Mouse (Mus musculus) adrenal gland, postnatal 25 days (tissue): ENCODE results near the gene Taf1c. TPM values are rescaled to one million over a fixed set of nuclear protein-coding genes. Genes with fewer than 3 reads are reported as not detected.

Experiments
- DNase-seq: peaks from one replicate; pipeline ENCODE4 v3.0.0; 2021; ENCODE audit warnings: mixed read lengths
- total RNA-seq: library from RNA; stranded (reverse); gene quantifications from 2 replicates; pipeline ENCODE4 v1.2.3, GENCODE M21; 2021

Taf1c gene
- total RNA-seq, 1 experiment from 2014 or later: 15.7 TPM

DNA sequence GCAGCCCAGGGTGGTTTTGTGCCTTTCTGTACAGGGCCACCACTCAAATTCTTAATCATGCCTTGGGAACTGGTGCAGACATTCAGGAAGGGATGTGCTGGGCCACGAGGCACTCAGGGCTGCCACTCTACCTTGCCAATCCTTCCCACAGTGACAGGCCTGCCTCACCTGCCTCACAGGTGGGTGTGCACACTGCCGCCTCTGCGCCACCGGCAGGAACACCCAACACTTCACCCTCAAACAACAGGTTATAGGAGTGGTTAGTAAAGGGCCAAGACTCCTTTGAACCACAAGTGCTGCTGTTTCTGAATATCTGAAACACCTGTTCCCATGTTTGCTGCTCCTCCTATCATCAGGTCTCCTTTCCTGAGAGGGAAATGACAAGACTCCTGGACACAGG is 32.6 kb downstream of the Taf1c start:
- no peak for DNase-seq

- DNase-seq: no peak
Measured at GRCm38 (mm10) chr8:119571135-119571534, 33.9 kb downstream of the Taf1c start.

DNA sequence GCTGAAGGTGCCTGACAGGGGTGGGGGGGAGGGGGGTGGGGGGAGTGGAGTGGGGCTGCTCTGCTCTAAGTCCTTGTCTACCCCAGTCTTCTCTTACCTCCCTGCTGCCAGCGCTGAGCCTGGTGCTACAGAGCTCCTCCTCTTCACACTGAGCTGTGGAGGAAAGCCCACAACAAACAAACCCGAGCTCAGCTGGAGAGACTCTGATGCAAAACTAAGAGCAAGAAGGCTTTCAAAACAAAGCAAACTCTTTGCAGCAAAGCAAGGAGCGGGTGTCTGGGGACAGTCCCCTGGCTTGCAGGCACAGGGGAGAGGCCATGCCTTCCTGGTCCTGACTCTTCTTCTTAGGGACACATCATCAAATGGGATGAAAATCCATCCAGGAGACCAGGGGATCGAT is 35.1 kb downstream of the Taf1c start:
- DNase-seq: no peak

- no peak for DNase-seq
Measured at GRCm38 (mm10) chr8:119568951-119569350, 36.1 kb downstream of the Taf1c start.

- DNase-seq: no peak
Measured at GRCm38 (mm10) chr8:119568251-119568650, 36.8 kb downstream of the Taf1c start.

GRCm38 (mm10) chr8:119566367-119566766 is 38.7 kb downstream of the Taf1c start:
- DNase-seq: no peak

DNA sequence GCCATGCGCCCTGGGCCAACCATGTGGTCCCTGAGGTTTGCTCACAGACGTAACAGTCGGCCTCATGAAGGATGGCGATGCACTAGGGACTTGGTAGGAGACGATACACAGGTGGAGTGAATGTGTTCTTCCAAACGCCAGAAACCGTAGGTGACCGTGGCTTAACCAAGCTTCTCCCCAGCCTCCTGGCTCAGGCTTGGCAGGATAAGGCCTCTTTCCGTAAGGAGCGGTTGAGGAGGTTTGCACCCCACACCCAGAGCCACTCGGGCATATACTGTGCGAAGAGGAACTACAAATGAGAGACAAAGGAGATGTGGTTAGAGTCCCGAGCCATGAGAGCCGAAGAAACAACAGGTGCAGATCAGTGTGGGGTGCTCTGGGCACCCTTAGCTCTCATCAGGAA is 41.2 kb downstream of the Taf1c start:
- DNase-seq: no peak

GRCm38 (mm10) chr8:119559402-119559720 is 45.7 kb downstream of the Taf1c start:
- no peak for DNase-seq

DNA sequence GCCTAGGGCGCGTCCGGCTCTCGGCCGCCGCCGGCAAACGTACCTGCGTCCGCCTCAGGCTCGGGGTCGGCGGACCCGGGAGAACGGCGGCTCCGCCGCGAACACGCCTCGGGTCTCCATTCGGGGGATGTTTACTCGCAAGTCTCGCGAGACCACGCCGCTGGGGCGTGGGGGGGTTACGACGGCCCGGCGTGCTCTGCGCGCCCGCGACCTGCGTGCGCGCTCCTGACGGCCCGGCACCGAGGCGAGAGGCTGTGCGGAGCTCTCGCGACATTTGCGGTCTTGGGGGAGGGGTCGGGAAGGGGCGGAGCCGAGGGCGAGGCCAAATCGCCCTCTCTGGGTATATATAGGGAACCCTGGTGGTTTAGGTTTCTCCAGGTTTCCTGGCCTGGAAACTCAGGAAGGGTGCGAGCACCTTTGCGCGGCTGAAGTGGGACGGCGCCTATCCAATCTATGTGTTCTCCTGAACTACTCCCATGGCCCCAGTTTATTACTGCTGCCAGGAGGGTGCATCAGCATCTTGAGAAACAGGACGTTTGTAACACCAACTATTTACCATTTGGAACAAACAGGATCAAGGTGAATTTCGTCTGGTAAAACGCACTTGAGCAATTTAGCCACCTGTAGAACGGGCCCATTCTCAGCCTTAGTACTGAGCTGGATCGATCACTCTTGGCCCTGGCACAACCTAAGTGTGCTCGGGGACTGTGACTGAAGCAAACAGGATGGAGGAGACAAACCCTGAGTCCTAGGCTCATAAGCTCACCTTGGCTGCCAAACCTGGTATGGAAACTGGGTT is 46.2 kb downstream of the Taf1c start, which contains the start of gene Mbtps1:
Mbtps1 (minus strand) TSS at position 133 of the 799 bp plus-strand sequence.
- DNase-seq: peak; percentile 99

GRCm38 (mm10) chr8:119557821-119558602 is 47.0 kb downstream of the Taf1c start:
- peak; percentile 84 for DNase-seq

GRCm38 (mm10) chr8:119557132-119557531 is 47.9 kb downstream of the Taf1c start:
- no peak for DNase-seq

GRCm38 (mm10) chr8:119555861-119556260 is 49.2 kb downstream of the Taf1c start:
- DNase-seq: no peak

GRCm38 (mm10) chr8:119552967-119553366 is 52.1 kb downstream of the Taf1c start:
- DNase-seq: no peak

- no peak for DNase-seq
Measured at GRCm38 (mm10) chr8:119548560-119549113, 56.4 kb downstream of the Taf1c start.

Other genes with a start within 250 kb of the Taf1c start
- 46.2 and 49.0 TPM in 2 replicates for gene Mlycd, start 210.3 kb downstream of the Taf1c start, total RNA-seq
- 73.4 and 110 TPM in 2 replicates for gene Osgin1, start 171.1 kb downstream of the Taf1c start, total RNA-seq
- gene Necab2, start 158.5 kb downstream of the Taf1c start, total RNA-seq: 6.5 and 7.0 TPM in 2 replicates
- gene Slc38a8, start 103.5 kb downstream of the Taf1c start, total RNA-seq: not detected in 2 replicates
- gene Mbtps1, start 46.5 kb downstream of the Taf1c start, total RNA-seq: 109 and 122 TPM in 2 replicates
- 40.0 and 64.0 TPM in 2 replicates for gene Hsdl1, start 30.0 kb downstream of the Taf1c start, total RNA-seq
- 0.15 TPM in 1 of 2 replicates, not detected in the other for gene Dnaaf1, start 30.0 kb downstream of the Taf1c start, total RNA-seq
- gene Adad2, start 7.5 kb upstream of the Taf1c start, total RNA-seq: not detected in 2 replicates
- 0.30 and 0.52 TPM in 2 replicates for gene Kcng4, start 30.5 kb upstream of the Taf1c start, total RNA-seq
- 4.6 and 6.1 TPM in 2 replicates for gene Wfdc1, start 61.1 kb upstream of the Taf1c start, total RNA-seq
- gene Atp2c2, start 94.8 kb upstream of the Taf1c start, total RNA-seq: 0.67 and 0.95 TPM in 2 replicates
- 11.3 and 22.1 TPM in 2 replicates for gene Tldc1, start 173.2 kb upstream of the Taf1c start, total RNA-seq
- 38.3 and 40.8 TPM in 2 replicates for gene Cotl1, start 235.3 kb upstream of the Taf1c start, total RNA-seq